Mouse (Mus musculus) thymus, adult 2 months (tissue): ENCODE measurements around the gene Cog8.

Source experiments
- CTCF ChIP-seq: fragments of 200-500 bp; IDR thresholded peaks from 2 replicates; pipeline ENCODE4 v1.5.1; 2012; ENCODE audit warnings: mild to moderate bottlenecking, control low read depth, low read length, moderate library complexity, borderline replicate concordance; ENCODE audit not compliant: control insufficient read depth, poor library complexity, insufficient read depth; ENCODE audit errors: extremely low read depth
- POLR2A ChIP-seq: fragments of 200-500 bp; IDR thresholded peaks from 2 replicates; pipeline ENCODE4 v1.6.1; 2012; ENCODE audit warnings: mild to moderate bottlenecking, low read length, control low read depth, moderate library complexity; ENCODE audit not compliant: control insufficient read depth, poor library complexity, insufficient read depth; ENCODE audit errors: extremely low read depth

DNA sequence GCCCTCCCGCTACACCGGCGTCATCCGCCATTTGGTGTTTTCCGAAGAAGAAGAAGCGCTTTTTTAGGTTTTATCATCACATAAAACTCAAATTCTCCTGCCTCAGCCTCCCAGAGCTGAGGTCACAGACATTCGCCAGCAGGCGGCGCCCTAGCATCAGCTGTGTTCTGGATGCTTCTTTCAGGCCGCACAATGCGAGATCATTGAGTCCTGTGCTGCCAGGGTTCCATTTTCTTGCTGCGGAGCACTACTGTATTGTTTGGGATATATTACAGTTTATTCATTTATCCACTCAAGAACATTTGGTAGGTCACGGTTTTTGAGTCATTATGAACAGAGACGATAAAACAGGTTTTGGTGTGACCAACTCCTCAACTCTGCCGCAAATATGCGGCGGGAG lies 28.9 kb upstream of the Cog8 start:
- TF ChIP-seq CTCF: peak; percentile 69
- no peak for TF ChIP-seq POLR2A
